Mouse (Mus musculus) left cerebral cortex, adult 11 months (tissue): ENCODE data around the gene Atmin.
A peak's percentile ranks its signal among the peaks of the same experiment; 100 is the strongest.

Experiments used
- DNase-seq: peaks from one replicate; pipeline ENCODE4 v3.0.0; 2022; ENCODE audit warnings: low spot score

The Atmin gene

GRCm38 (mm10) chr8:116951369-116951768, 8.2 kb downstream of the Atmin start:
- DNase-seq, result no peak

GRCm38 (mm10) chr8:116951778-116952177, 8.6 kb downstream of the Atmin start:
- no peak for DNase-seq

- no peak for DNase-seq
Measured at GRCm38 (mm10) chr8:116952428-116952827, 9.2 kb downstream of the Atmin start.

- DNase-seq, result peak; percentile 75
Measured at GRCm38 (mm10) chr8:116954415-116954814, 11.2 kb downstream of the Atmin start.

- DNase-seq, result no peak
Measured at GRCm38 (mm10) chr8:116969531-116969930, 26.3 kb downstream of the Atmin start.

GRCm38 (mm10) chr8:116975066-116975465, 31.9 kb downstream of the Atmin start:
- no peak for DNase-seq

GRCm38 (mm10) chr8:116975606-116976005, 32.4 kb downstream of the Atmin start:
- no peak for DNase-seq

- no peak for DNase-seq
Measured at GRCm38 (mm10) chr8:116978052-116978451, 34.9 kb downstream of the Atmin start.

GRCm38 (mm10) chr8:116978631-116979256, 35.6 kb downstream of the Atmin start, which contains the start of gene 1700030J22Rik:
Gene 1700030J22Rik (minus strand): TSS chr8:116978959.
- peak; percentile 98 for DNase-seq

GRCm38 (mm10) chr8:116980117-116980516, 36.9 kb downstream of the Atmin start:
- DNase-seq, result peak; percentile 23

GRCm38 (mm10) chr8:116989842-116990241, 46.6 kb downstream of the Atmin start:
- DNase-seq, result no peak

- DNase-seq, result no peak
Measured at GRCm38 (mm10) chr8:116991241-116991640, 48.0 kb downstream of the Atmin start.

- no peak for DNase-seq
Measured at GRCm38 (mm10) chr8:116992176-116992971, 49.2 kb downstream of the Atmin start.

- DNase-seq, result peak; percentile 96
Measured at GRCm38 (mm10) chr8:116993095-116993867, 50.1 kb downstream of the Atmin start, which contains the start of gene Gcsh. Gene Gcsh (minus strand): TSS chr8:116993537.

- no peak for DNase-seq
Measured at GRCm38 (mm10) chr8:116994016-116994716, 51.0 kb downstream of the Atmin start.
